Mouse (Mus musculus) forebrain, embryonic 15.5 days (tissue): ENCODE results near the gene Ephb3. TPM values are rescaled to one million over a fixed set of nuclear protein-coding genes. Genes with fewer than 3 reads are reported as not detected.
A peak's percentile ranks its signal among the peaks of the same experiment; 100 is the strongest.
"Not testable (repeated sequence)": the region's sequence is repeated elsewhere in the genome, so short reads cannot be mapped to it uniquely, and the experiment has no call there.

ENCODE experiments used
- ATAC-seq: fragments of 200-750 bp; cut with Nextera tagmentation; replicated peaks from 2 replicates; pipeline ENCODE4 v1.8.0; 2017; ENCODE audit warnings: mild to moderate bottlenecking, moderate TSS enrichment, moderate library complexity
- H3K27ac ChIP-seq: fragments of 300-500 bp; sonication (generic); replicated peaks from 2 replicates; pipeline ENCODE4 v1.5.1; 2015; ENCODE audit warnings: mild to moderate bottlenecking, inconsistent platforms
- H3K27me3 ChIP-seq: fragments of 300-500 bp; sonication (generic); 2 replicates; pipeline ENCODE4 v1.6.1; 2015; ENCODE audit warnings: inconsistent platforms
- H3K36me3 ChIP-seq: fragments of 300-500 bp; sonication (generic); 2 replicates; pipeline ENCODE4 v1.6.1; 2015; ENCODE audit warnings: mild to moderate bottlenecking, inconsistent platforms
- H3K4me1 ChIP-seq: fragments of 300-500 bp; sonication (generic); 2 replicates; pipeline ENCODE4 v1.6.1; 2015; ENCODE audit warnings: inconsistent platforms
- H3K4me2 ChIP-seq: fragments of 300-500 bp; sonication (generic); replicated peaks from 2 replicates; pipeline ENCODE4 v1.6.1; 2015; ENCODE audit warnings: mild to moderate bottlenecking, inconsistent platforms
- H3K4me3 ChIP-seq: fragments of 300-500 bp; sonication (generic); 2 replicates; pipeline ENCODE4 v1.5.1; 2015; ENCODE audit warnings: mild to moderate bottlenecking, inconsistent platforms
- H3K9ac ChIP-seq: fragments of 300-500 bp; sonication (generic); replicated peaks from 2 replicates; pipeline ENCODE4 v1.6.1; 2015; ENCODE audit warnings: mild to moderate bottlenecking, inconsistent platforms
- H3K9me3 ChIP-seq: fragments of 300-500 bp; sonication (generic); 2 replicates; pipeline ENCODE4 v1.6.1; 2016; ENCODE audit warnings: inconsistent platforms
- WGBS: fragments of 180-500 bp; shearing (Covaris S2); methylation state at CpG from one replicate; pipeline ENCODE4 v1.1.7; 2015; ENCODE audit warnings: mixed read lengths; 5-methylcytosine and 5-hydroxymethylcytosine counted together
- polyA plus RNA-seq: library from polyadenylated mRNA; unstranded; fragments of >200 nt; fragmentation: Nextera tagmentation; extraction: Ambion mirVana; gene quantifications from 2 replicates; pipeline ENCODE4 v1.2.1, GENCODE M21; 2015

Ephb3 gene
- polyA plus RNA-seq, result 7.6 and 7.9 TPM in 2 replicates

- ATAC-seq, result peak; percentile 98
- WGBS, result under 1% methylated on average over 51 of the region's 51 CpGs
- Histone ChIP-seq H3K9me3 (no peaks in the 10 kb centered on the region), H3K4me3 (peak within 1 kb of the TSS; percentile 67), H3K4me2 (peak within 1 kb of the TSS; percentile 83), H3K4me1 (peaks cover 27% of the 10 kb centered on the region), H3K27me3 (no peaks in the 10 kb centered on the region), H3K9ac (peak within 1 kb of the TSS; percentile 70), H3K27ac (peak within 1 kb of the TSS; percentile 44), H3K36me3 (no peaks in the 10 kb centered on the region)
Observed at GRCm38 (mm10) chr16:21204367-21205092, at the start of gene Ephb3. Ephb3 (plus strand) TSS chr16:21204755.

GRCm38 (mm10) chr16:21156261-21156660, 48.3 kb upstream of the Ephb3 start:
- ATAC-seq, H3K27me3 ChIP-seq: not testable (repeated sequence)

GRCm38 (mm10) chr16:21159226-21159625, 45.3 kb upstream of the Ephb3 start:
- not testable (repeated sequence) for H3K9me3 ChIP-seq, H3K27me3 ChIP-seq, ATAC-seq, H3K4me2 ChIP-seq, H3K9ac ChIP-seq, H3K36me3 ChIP-seq, H3K4me1 ChIP-seq, H3K27ac ChIP-seq, H3K4me3 ChIP-seq
- 97% methylated on average over 1 of the region's 1 CpGs for WGBS

More at GRCm38 (mm10) chr16:21156261-21156660, 48.3 kb upstream of the Ephb3 start:
- H3K9ac ChIP-seq, H3K27ac ChIP-seq, H3K9me3 ChIP-seq, H3K4me3 ChIP-seq, H3K4me2 ChIP-seq, H3K36me3 ChIP-seq, H3K4me1 ChIP-seq: not testable (repeated sequence)

DNA sequence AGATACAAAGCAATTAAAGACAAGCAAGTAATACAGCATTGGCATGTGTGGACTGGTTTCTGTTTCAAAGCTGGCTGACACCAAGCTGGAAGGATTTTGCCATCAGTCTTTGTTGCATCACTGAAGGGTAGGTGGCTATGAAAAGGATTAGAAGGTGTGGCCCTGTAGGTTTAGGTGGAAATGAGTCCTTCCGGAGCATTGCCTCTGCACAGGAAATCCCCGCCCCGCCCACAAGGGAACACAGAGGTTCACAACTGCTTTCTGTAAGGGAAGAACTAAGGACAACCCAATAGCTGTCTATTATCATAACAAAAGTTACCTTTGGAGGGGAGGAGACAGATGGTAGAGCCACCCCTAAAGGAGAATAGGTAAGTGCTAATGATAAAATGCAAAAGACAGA, 41.1 kb upstream of the Ephb3 start:
- not testable (repeated sequence) for H3K4me2 ChIP-seq, H3K9me3 ChIP-seq, H3K27ac ChIP-seq, H3K27me3 ChIP-seq, H3K4me3 ChIP-seq, ATAC-seq, H3K36me3 ChIP-seq, H3K9ac ChIP-seq, H3K4me1 ChIP-seq
- 89% methylated on average over 3 of the region's 3 CpGs for WGBS

DNA sequence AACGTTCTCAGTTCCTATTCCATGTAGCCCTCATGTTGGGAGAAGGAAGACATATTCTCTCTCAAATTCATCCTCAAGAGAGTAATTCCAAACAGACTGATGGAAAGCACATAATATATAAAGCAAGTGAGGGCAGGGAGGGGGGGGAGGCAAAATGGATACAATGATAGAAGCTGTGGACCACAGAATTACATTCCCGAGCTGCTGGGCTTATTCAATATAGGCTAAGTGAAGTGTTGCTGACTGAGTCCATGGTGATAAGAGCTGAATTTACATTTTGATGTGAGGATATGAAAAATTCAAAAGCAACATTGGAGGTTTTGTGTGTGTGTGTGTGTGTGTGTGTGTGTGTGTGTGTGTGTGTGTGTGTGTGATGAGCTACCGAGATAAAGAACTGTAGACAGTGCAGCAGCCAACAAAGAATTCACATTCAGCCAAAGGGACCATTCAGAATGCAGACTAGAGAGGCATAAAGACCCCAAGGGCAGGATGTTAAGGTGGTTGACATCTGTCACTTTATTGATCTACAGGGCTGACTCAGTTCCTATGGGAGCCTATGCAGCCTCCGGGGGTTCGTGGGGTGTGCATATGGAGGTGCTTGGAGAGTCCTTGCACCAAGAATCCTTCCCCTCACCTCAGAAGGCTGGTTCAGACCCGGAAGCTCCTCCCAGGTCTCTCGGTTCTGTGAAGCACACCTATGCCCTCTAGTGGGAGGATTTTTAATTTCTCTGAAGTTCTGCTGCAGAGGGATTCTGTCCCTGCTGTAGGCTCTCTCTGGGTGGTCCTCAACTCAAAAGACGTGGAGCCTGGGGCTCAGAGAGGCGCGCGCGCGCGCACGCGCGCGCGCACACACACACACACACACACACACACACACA, 39.0 kb upstream of the Ephb3 start:
- not testable (repeated sequence) for H3K4me3 ChIP-seq, H3K4me1 ChIP-seq, H3K27ac ChIP-seq, H3K36me3 ChIP-seq, H3K4me2 ChIP-seq, H3K27me3 ChIP-seq, H3K9me3 ChIP-seq, H3K9ac ChIP-seq
- peak; percentile 82 for ATAC-seq
- 18% methylated on average over 17 of the region's 19 CpGs for WGBS

DNA sequence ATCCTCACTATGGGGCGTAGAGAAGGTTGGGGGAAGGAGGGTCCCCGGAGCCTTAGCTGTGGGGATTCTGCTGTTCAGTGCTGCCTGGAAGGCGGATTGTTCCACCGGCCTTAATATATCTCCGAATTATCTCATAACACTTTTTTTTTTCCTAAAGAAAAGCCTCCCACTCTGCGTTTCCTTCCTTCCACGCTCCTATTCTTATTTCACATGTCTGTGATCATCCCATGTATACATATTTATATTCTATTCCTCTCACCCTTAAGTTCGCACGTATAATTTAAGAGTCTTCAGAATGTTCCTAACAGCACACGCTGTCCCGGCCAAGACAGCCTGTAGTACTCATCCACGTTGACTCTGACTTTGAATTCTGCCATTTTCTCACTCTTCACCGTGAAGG, 35.8 kb upstream of the Ephb3 start:
- Histone ChIP-seq H3K4me1 (no peaks in the 10 kb centered on the region), H3K9me3 (no peaks in the 10 kb centered on the region), H3K27me3 (no peaks in the 10 kb centered on the region), H3K36me3 (no peaks in the 10 kb centered on the region), H3K4me3 (no peak overlapping the region), H3K9ac (no peak overlapping the region), H3K27ac (no peak overlapping the region), H3K4me2 (no peak overlapping the region)
- ATAC-seq, result no peak
- WGBS, result 89% methylated on average over 13 of the region's 13 CpGs

DNA sequence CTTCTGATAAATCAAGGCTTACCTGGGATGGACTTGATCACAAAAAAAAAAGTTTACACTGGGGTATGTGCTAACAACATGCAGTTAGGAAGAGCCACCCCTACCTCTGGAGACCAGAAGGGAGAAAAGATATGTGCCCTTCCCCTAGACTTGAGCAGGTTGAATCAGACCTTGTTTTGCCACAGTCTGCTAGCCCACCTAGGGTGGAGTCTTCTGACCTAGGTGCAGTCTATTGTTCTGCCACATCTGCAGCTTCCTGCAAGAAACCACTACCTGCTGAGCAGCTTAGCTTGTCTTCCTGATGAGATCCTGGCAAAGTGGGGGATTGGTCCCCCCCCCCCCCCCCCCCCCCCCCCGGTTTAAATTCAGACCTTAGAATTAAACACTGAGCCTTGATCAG, 29.3 kb upstream of the Ephb3 start:
- H3K9me3 ChIP-seq, result no peaks in the 10 kb centered on the region
- ATAC-seq, result no peak
- no peak overlapping the region for H3K4me2 ChIP-seq
- no CpG with 5 or more reads among the region's 1 CpGs for WGBS
- no peaks in the 10 kb centered on the region for H3K36me3 ChIP-seq
- H3K4me1 ChIP-seq, result no peaks in the 10 kb centered on the region
- H3K9ac ChIP-seq, result no peak overlapping the region
- H3K27ac ChIP-seq, result no peak overlapping the region
- H3K4me3 ChIP-seq, result no peak overlapping the region
- no peaks in the 10 kb centered on the region for H3K27me3 ChIP-seq

DNA sequence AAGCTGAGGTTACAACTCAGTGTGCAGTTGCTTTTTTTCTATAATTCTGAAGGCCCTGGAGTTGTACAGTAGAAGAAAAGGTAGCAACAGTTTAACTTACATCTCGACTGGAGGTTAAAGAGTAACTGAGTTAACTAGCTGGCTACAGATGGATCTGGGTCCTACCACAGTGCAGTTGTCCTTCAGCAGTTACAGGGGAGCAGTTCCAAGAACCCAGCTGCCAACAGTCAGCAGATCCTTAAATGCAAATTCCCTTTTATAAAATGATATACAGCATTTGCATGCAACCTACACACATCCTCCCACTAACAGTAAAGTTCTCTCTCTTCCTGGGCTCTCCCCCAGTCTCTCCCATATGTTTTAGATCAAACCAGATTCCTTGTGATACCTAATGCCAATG, 22.4 kb upstream of the Ephb3 start:
- Histone ChIP-seq H3K27me3 (no peaks in the 10 kb centered on the region), H3K4me2 (no peak overlapping the region), H3K9ac (no peak overlapping the region), H3K4me1 (peaks cover 5% of the 10 kb centered on the region), H3K9me3 (no peaks in the 10 kb centered on the region), H3K27ac (no peak overlapping the region), H3K4me3 (no peak overlapping the region), H3K36me3 (no peaks in the 10 kb centered on the region)
- 86% methylated on average over 1 of the region's 1 CpGs for WGBS
- no peak for ATAC-seq

- Histone ChIP-seq H3K9ac (no peak overlapping the region), H3K27ac (no peak overlapping the region), H3K27me3 (no peaks in the 10 kb centered on the region), H3K4me3 (no peak overlapping the region), H3K9me3 (no peaks in the 10 kb centered on the region), H3K4me2 (no peak overlapping the region), H3K4me1 (peaks cover 12% of the 10 kb centered on the region), H3K36me3 (no peaks in the 10 kb centered on the region)
- ATAC-seq, result no peak
Observed at GRCm38 (mm10) chr16:21184697-21185096, 19.9 kb upstream of the Ephb3 start.

- ATAC-seq, result no peak
- peak overlapping the region; percentile 40 for H3K27ac ChIP-seq
- H3K9ac ChIP-seq, result no peak overlapping the region
- H3K27me3 ChIP-seq, result no peaks in the 10 kb centered on the region
- peaks cover 12% of the 10 kb centered on the region for H3K4me1 ChIP-seq
- H3K4me3 ChIP-seq, result no peak overlapping the region
- no peak overlapping the region for H3K4me2 ChIP-seq
- WGBS, result 38% methylated on average over 7 of the region's 7 CpGs
- H3K36me3 ChIP-seq, result no peaks in the 10 kb centered on the region
- no peaks in the 10 kb centered on the region for H3K9me3 ChIP-seq
Observed at GRCm38 (mm10) chr16:21187568-21187967, 17.0 kb upstream of the Ephb3 start.

DNA sequence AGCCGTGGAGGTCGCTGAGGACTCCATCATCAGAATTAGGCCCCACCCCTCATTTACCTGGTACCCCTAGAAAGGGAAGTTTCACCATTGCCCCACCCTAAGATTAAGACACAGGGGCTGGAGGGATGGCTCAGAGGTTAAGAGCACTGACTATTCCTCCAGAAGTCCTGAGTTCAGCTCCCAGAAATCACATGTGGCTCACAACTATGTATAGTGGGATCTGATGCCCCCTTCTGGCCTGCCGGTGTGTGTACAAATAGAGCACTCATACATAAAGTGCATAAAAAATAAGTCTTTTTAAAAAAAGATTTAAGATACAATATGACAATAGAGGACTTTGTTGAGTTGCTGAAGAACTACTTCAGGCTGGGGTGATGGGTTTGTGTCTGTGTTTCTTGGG, 16.2 kb upstream of the Ephb3 start:
- Histone ChIP-seq H3K9me3 (no peaks in the 10 kb centered on the region), H3K27ac (no peak overlapping the region), H3K4me3 (no peak overlapping the region), H3K27me3 (no peaks in the 10 kb centered on the region), H3K4me2 (no peak overlapping the region), H3K4me1 (peaks cover 12% of the 10 kb centered on the region), H3K9ac (no peak overlapping the region), H3K36me3 (no peaks in the 10 kb centered on the region)
- 79% methylated on average over 3 of the region's 3 CpGs for WGBS
- ATAC-seq, result no peak

- 62% methylated on average over 14 of the region's 14 CpGs for WGBS
Observed at GRCm38 (mm10) chr16:21191569-21191968, 13.0 kb upstream of the Ephb3 start.

More at GRCm38 (mm10) chr16:21191569-21191968, 13.0 kb upstream of the Ephb3 start:
- ATAC-seq, result no peak
- no peak overlapping the region for H3K4me3 ChIP-seq
- no peak overlapping the region for H3K4me2 ChIP-seq
- H3K9me3 ChIP-seq, result no peaks in the 10 kb centered on the region
- no peak overlapping the region for H3K9ac ChIP-seq
- H3K27me3 ChIP-seq, result no peaks in the 10 kb centered on the region
- no peak overlapping the region for H3K27ac ChIP-seq
- no peaks in the 10 kb centered on the region for H3K36me3 ChIP-seq
- H3K4me1 ChIP-seq, result peaks cover 12% of the 10 kb centered on the region
